Mouse (Mus musculus) 416B (cell line): ENCODE results near the gene Dscaml1.

Experiments
- DNase-seq: peaks from one replicate; pipeline ENCODE4 v3.0.0; 2011; ENCODE audit warnings: low read depth

The Dscaml1 gene

GRCm38 (mm10) chr9:45426456-45426855, at the start of gene Dscaml1:
Gene Dscaml1 (plus strand): TSS chr9:45426628.
- DNase-seq, result no peak

- no peak for DNase-seq
These were observed 49.5 kb upstream of the Dscaml1 start for GRCm38 (mm10) chr9:45376883-45377282.

DNA sequence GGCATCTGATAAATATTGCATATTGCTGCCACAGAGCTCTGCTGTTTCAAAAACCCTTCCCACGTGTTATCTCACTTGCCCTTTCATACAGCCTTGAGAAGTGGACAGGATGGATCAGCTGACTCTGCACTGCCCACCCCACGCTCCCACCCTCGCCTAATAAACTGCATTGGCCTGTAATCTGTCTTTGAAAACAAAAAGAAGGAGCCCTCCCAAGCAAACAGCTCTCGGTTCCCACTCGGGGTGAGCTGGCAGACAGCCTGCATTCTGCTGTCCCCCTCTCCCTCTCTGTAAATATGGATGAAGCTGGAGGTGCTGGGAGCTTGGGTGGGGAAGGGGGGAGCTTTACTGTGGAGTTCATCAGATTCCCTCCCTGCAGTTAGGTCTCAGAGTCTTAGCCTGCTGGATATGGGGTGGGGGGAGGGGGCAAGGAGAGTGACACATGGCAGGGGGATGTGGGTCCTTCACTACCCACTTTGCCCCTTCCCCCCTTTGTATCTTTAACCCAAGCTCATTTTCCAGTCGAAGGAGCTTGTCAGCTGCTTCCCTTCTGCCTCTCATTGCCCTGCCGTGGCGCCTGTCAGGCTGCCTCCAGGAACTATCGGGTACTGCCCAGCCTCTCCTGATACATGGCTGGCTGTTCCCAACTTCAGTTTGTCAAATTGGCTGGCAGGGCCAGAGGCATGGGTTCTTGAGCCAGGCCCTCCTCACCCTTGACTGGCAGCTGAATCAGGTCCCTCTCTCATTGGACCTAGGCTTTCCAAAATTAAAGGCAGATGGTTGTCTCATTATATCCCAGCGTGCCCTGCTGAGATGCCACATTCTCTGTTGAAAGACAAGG, 45.8 kb upstream of the Dscaml1 start:
- DNase-seq, result no peak

GRCm38 (mm10) chr9:45382336-45382735, 44.1 kb upstream of the Dscaml1 start:
- no peak for DNase-seq

- DNase-seq, result no peak
These were observed 43.6 kb upstream of the Dscaml1 start for GRCm38 (mm10) chr9:45382834-45383233.

- no peak for DNase-seq
These were observed 42.5 kb upstream of the Dscaml1 start for GRCm38 (mm10) chr9:45383883-45384282.

- DNase-seq, result peak; percentile 47
These were observed 39.7 kb upstream of the Dscaml1 start for GRCm38 (mm10) chr9:45386698-45387097.

DNA sequence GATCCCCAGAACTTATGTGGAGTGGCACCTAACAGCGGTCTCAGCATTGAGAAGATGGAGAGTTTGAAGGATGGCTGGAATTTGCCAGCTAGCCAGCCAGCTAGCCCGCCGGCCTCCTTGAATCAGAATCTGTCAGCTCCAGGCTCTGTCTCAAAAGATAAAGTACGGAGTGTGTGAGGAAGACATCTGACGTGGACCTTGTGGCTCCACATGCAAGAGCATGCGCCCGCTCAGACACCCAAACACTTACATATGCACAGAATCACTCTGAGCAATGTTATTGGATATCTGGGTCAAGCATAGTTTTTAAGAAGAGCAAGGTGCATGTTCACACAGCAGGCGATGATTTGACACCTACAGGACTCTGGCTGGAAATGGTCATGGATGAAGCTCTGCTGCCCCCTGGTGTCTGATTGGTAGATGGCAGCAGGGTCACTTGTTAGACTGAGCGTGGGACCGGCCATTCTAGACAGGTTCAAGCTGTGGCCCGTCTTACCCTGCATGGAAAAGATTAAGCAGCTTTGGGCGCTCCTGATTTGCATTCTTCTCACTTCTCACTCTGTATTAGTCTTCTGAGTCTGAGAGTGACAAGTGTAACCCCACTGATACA, 37.9 kb upstream of the Dscaml1 start:
- peak; percentile 76 for DNase-seq

- no peak for DNase-seq
These were observed 36.8 kb upstream of the Dscaml1 start for GRCm38 (mm10) chr9:45389596-45389995.

DNA sequence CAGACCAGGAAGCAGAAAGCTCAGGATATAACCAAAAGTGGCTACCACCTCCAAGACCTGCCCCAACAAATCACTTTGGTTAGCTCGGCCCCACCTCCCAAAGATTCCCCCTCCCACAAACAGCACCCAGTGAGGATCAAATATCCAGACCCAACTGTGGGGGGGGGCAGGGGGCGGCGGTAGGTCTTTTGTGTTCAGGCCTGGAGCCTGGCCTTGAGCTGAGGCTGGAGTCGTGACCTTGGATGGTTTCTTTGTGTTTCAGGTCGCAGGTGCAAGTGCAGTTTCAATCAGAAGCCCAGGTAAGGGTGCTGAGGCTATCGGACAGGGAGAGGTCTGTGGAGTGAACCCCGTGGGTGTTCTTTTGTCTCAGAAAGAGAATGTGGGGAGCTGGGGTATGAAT, 35.1 kb upstream of the Dscaml1 start:
- peak; percentile 3 for DNase-seq

DNA sequence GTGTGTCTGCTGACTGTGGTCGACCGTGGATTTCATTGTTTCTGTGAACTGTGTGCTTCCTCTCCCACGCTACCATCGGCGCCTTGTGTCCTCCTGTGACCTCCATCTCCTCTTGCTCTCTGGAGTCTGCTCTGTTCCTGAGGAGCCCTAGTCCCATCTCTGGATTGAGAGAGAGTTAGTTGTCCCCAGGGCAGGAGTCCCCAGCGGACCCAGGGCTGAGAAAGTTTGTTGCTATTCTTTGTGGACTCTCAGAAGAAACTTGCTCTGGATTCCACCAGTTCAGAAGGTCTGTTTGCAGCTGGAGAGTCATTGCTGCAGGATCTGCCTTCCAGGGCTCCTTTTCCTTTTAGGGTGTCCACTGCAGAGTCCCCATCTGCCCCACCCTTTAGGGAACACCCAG, 31.2 kb upstream of the Dscaml1 start:
- no peak for DNase-seq

DNA sequence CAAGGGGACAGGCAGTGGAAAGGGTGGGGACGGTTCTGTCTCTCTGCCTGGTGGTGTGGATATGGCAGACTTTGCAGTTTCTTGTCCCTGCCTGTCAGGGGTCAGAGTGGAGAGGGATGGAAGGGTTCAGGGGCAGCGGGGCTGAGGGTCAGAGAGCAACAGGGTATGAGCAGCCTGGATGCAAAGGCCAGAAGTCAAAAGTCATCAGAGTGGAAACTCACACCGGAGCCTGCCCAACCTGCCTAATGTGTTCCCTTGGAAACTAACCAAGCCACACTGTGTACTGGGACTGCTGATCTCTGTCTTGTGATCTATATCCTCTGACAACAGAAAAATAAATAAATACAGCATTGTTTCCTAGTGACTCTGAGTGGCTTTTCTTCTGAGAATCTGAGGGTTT, 30.6 kb upstream of the Dscaml1 start:
- DNase-seq, result no peak

DNA sequence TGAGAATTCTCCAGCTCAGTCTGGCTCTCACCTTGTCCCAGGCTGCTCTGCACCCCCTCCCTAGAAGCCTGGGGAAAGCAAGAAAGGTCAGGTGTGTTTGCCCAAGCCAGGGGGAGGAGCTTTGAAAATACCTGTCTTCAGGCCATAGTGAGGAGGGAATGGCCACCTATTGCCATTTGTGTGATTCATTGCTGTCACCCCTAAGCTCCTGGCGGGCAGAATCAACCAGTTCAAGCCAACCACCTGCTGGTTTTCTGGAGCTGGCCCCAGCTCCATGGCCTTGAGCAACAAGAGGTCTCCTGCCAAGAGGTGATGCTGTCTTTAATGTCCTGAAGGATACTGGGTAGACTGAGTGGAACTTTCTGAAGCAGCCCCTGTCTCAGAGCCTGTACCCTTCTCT, 28.1 kb upstream of the Dscaml1 start:
- no peak for DNase-seq

DNA sequence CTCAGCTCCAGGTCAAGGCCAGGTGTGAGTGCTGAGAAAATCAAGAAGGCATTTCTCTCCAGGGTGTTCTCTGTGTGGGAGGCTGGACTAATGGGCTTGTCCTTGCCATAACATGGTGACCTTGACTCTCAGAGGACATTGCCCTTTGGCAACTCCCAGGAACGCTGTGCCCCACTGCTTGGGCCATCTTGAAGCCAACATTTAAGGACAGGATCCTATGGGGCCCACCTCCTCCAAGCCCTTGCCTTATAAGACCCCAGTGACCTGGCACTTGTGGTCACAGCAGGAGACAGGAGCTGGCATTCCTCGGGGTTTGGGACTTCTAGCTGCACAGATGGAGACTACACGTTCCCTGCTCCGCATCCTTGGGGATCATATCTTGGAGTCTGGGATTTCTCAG, 27.0 kb upstream of the Dscaml1 start, which contains the start of gene Fxyd2:
Gene Fxyd2, plus strand, starts transcription at position 236 of the 400 bp plus-strand sequence.
- no peak for DNase-seq

- DNase-seq, result no peak
These were observed 24.6 kb upstream of the Dscaml1 start for GRCm38 (mm10) chr9:45401851-45402250.

GRCm38 (mm10) chr9:45402957-45403356, 23.5 kb upstream of the Dscaml1 start:
- no peak for DNase-seq

DNA sequence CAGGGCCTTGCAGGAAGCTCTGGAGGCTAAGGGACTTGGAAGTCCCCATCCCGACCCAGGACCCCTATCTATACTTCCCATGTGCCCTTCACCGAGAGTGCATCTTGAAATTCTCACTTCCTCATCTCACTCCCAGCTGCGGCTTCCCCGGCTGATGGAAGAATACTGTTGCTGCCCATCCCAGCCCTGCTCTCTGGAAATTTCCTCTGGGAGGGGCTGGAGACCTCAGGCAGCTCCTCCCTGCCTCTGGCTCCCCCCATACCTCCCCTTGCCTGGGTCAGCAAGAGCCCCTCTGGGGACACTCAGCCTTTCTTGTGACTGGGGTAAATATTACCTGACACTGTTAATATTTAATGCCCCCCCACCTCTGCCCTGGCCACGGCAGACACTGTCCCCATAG, 20.7 kb upstream of the Dscaml1 start:
- no peak for DNase-seq

- no peak for DNase-seq
These were observed 19.6 kb upstream of the Dscaml1 start for GRCm38 (mm10) chr9:45406808-45407207.

DNA sequence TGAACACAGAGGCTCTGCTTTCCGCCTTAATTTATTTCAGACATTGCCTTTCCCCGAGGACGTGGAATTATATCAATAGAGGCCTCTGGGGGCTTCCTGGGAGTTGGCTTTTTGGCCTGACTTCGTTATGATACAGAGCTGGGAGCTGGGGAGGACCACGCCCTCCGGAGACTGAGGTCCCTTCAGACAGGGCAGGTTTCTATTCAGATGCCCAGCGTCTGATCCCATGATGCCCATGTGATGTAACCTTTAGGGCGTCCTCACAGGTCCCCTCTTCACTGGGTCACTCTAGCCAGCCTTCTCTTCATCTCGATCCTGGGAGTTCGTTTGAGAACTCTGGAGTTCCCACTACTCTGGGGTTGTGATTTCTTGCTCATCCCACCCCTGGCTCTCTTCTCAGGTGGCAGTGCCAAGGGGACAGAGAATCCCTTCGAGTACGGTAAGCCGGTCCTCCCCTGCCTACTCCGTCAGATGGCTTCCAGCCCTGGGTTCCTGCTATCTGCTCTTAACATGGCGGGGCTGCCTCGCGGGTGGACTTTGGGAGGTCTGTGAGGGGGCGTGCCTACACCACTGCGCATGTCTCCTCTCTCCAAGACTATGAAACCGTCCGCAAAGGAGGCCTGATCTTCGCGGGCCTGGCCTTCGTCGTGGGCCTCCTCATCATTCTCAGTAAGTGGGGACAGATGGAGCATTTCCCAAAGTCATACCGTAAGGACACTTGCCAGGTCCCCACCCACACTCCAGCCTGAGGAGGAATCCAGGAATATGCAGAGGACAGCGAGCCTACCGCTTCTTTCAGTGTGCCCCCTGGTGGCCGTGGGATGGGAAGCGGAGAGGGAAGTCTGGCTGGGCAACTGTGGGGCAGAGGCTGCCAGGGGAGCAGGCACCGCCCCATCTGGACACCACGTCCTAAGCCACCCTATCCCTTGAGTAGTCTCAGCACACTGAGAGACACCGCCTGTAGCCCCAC, 18.4 kb upstream of the Dscaml1 start:
- DNase-seq, result peak; percentile 14

GRCm38 (mm10) chr9:45410193-45410592, 16.2 kb upstream of the Dscaml1 start:
- DNase-seq, result no peak

DNA sequence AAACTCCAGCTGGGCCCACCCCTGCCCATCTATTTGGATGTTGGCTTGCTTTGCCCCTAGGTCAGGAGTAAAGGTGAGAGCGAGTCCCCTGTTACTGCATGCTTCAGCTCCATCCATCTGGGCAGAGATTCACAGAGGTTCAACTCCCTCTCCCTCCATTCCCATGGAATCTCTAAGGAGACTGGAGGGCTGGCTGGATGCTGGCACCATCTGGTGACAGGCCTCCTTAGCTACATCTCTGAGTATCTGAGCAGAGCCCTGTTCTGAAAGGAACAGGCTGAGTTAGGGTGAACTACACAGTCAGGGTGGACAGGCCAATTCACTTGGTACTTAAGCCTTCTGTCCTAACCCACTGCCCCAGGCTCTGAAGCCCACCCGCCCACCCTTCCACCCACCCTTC, 15.8 kb upstream of the Dscaml1 start:
- DNase-seq, result no peak

DNA sequence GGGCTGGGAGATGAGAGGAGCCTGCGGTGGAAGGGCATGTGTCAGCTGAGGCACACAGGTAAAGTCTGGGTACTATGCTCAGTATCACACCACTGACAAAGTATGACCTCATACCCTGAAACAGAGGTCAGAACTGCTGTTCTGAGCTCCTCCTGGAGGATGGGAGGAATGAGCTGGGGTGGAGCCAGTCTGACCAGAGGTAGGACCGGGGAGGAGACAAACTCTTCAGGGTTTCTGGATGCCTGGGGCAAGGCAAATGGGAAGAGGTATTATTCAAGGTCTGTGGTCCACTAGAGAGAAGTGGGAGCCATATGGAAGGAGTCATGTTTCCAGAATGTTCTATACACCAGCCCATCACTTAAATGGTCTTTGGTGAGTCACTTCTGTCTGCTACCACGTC, 15.3 kb upstream of the Dscaml1 start:
- no peak for DNase-seq
